Mouse (Mus musculus): ENCODE measurements around the gene Retreg1. TPM values are rescaled to one million over a fixed set of nuclear protein-coding genes. Genes with fewer than 3 reads are reported as not detected.

Gene Retreg1
- total RNA-seq, 1 experiment, result 7.1 TPM

GRCm38 (mm10) chr15:25879229-25879628, 36.2 kb downstream of the Retreg1 start:
- H3K27ac ChIP-seq (ENCODE audit: insufficient read depth, low read depth, low read length, poor library complexity, severe bottlenecking), result no peak overlapping the region
- H3K9me3 ChIP-seq (ENCODE audit: control insufficient read depth, insufficient read depth, low read depth, low read length), result no peaks in the 10 kb centered on the region
- no peak for DNase-seq (ENCODE audit: low read depth, low spot score)
- H3K9ac ChIP-seq (ENCODE audit: insufficient read depth, low read depth, low read length, poor library complexity, severe bottlenecking), result no peak overlapping the region
- H3K36me3 ChIP-seq (ENCODE audit: control insufficient read depth, insufficient read depth, low read length, poor library complexity, severe bottlenecking), result no peaks in the 10 kb centered on the region
- peaks cover 10 to 15% of the 10 kb centered on the region in 2 experiments; a peak in 3 of 4 replicates for H3K4me1 ChIP-seq (ENCODE audit: control insufficient read depth in 2 of 2, insufficient read depth in 2 of 2, low read length in 2 of 2, poor library complexity in 1 of 2)
- in situ Hi-C loops (cut with MboI; ENCODE audit: low sequenced_read_pairs in 2 of 2, unreplicated experiment in 2 of 2), result no loop called here
- TF ChIP-seq HCFC1 (IDR thresholded peaks at IDR 0.05; ENCODE audit: borderline replicate concordance, insufficient read depth, low read length), result no peak
- no peak for TF ChIP-seq ZNF384 (IDR thresholded peaks at IDR 0.05; ENCODE audit: low read depth, low read length)
- no peak for TF ChIP-seq ZC3H11A (IDR thresholded peaks at IDR 0.05; ENCODE audit: borderline replicate concordance, low read depth, low read length)
- TF ChIP-seq CHD2 (IDR thresholded peaks at IDR 0.05; ENCODE audit: low read depth, low read length), result no peak
- no peak for TF ChIP-seq MAFK (IDR thresholded peaks at IDR 0.05; ENCODE audit: insufficient read depth, low read depth, low read length)
- H3K4me3 ChIP-seq (ENCODE audit: insufficient read depth in 1 of 2, low read depth in 1 of 2, low read length in 2 of 2, poor library complexity in 1 of 2, severe bottlenecking in 1 of 2), result no peak overlapping the region

DNA sequence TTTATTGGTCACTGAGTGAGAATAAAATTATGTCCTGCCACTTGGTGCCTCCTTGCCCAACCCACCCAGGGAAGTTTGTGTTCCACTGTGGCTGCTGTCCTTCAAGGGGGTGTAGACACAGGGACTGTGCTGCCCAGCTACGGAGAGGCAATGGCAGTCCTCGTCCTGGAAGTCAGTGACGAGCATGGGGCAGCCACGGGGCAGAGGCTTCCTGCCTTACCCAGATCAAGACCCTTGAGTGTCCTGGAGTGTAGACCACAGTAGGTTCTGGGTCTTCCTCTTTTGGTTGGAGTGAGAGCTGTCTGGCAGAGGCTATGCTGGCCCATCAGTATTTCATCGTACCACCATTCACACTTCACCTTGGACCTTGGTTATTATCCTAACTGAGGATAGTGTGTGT, 37.2 kb downstream of the Retreg1 start:
- TF ChIP-seq CHD2 (IDR thresholded peaks at IDR 0.05; ENCODE audit: low read depth, low read length) (no peak), ZNF384 (IDR thresholded peaks at IDR 0.05; ENCODE audit: low read depth, low read length) (no peak), ZC3H11A (IDR thresholded peaks at IDR 0.05; ENCODE audit: borderline replicate concordance, low read depth, low read length) (no peak), MAFK (IDR thresholded peaks at IDR 0.05; ENCODE audit: insufficient read depth, low read depth, low read length) (no peak), HCFC1 (IDR thresholded peaks at IDR 0.05; ENCODE audit: borderline replicate concordance, insufficient read depth, low read length) (no peak)
- H3K4me1 ChIP-seq (ENCODE audit: control insufficient read depth in 2 of 2, insufficient read depth in 2 of 2, low read length in 2 of 2, poor library complexity in 1 of 2), result peaks cover 10 to 15% of the 10 kb centered on the region in 2 experiments; a peak in 3 of 4 replicates
- no peaks in the 10 kb centered on the region for H3K9me3 ChIP-seq (ENCODE audit: control insufficient read depth, insufficient read depth, low read depth, low read length)
- no peaks in the 10 kb centered on the region for H3K36me3 ChIP-seq (ENCODE audit: control insufficient read depth, insufficient read depth, low read length, poor library complexity, severe bottlenecking)
- in situ Hi-C loops (cut with MboI; ENCODE audit: low sequenced_read_pairs in 2 of 2, unreplicated experiment in 2 of 2), result no loop called here
- H3K27ac ChIP-seq (ENCODE audit: insufficient read depth, low read depth, low read length, poor library complexity, severe bottlenecking), result no peak overlapping the region
- H3K9ac ChIP-seq (ENCODE audit: insufficient read depth, low read depth, low read length, poor library complexity, severe bottlenecking), result no peak overlapping the region
- no peak for DNase-seq (ENCODE audit: low read depth, low spot score)
- H3K4me3 ChIP-seq (ENCODE audit: insufficient read depth in 1 of 2, low read depth in 1 of 2, low read length in 2 of 2, poor library complexity in 1 of 2, severe bottlenecking in 1 of 2), result no peak overlapping the region

DNA sequence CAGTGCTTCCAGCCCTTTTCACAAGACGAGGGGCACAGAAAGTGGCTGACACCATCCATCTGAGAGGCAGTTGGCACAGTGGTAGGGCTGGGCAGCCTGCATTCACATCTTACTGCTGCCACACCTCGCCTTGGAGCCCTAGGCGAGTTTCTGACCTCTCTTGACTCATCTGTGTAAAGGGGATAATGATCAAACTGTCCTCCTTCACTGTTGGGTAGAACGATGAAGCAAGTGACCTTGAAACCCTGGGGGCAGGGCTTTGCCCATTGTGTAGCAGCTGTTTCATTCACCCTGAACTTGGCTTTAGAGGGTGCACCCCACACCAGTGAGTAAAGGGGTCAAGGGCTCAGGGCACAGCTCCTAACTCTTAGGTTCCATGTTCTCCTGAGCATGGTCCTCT, 39.0 kb downstream of the Retreg1 start:
- Histone ChIP-seq H3K27ac (ENCODE audit: insufficient read depth, low read depth, low read length, poor library complexity, severe bottlenecking) (no peak overlapping the region), H3K9ac (ENCODE audit: insufficient read depth, low read depth, low read length, poor library complexity, severe bottlenecking) (no peak overlapping the region), H3K36me3 (ENCODE audit: control insufficient read depth, insufficient read depth, low read length, poor library complexity, severe bottlenecking) (no peaks in the 10 kb centered on the region), H3K4me1 (ENCODE audit: control insufficient read depth in 2 of 2, insufficient read depth in 2 of 2, low read length in 2 of 2, poor library complexity in 1 of 2) (peaks cover 5 to 10% of the 10 kb centered on the region in 2 experiments; a peak in 3 of 4 replicates), H3K9me3 (ENCODE audit: control insufficient read depth, insufficient read depth, low read depth, low read length) (no peaks in the 10 kb centered on the region), H3K4me3 (ENCODE audit: insufficient read depth in 1 of 2, low read depth in 1 of 2, low read length in 2 of 2, poor library complexity in 1 of 2, severe bottlenecking in 1 of 2) (no peak overlapping the region)
- DNase-seq (ENCODE audit: low read depth, low spot score), result no peak
- TF ChIP-seq CHD2 (IDR thresholded peaks at IDR 0.05; ENCODE audit: low read depth, low read length) (no peak), MAFK (IDR thresholded peaks at IDR 0.05; ENCODE audit: insufficient read depth, low read depth, low read length) (no peak), HCFC1 (IDR thresholded peaks at IDR 0.05; ENCODE audit: borderline replicate concordance, insufficient read depth, low read length) (no peak), ZNF384 (IDR thresholded peaks at IDR 0.05; ENCODE audit: low read depth, low read length) (no peak), ZC3H11A (IDR thresholded peaks at IDR 0.05; ENCODE audit: borderline replicate concordance, low read depth, low read length) (no peak)
- in situ Hi-C loops (cut with MboI; ENCODE audit: low sequenced_read_pairs in 2 of 2, unreplicated experiment in 2 of 2), result no loop called here

DNA sequence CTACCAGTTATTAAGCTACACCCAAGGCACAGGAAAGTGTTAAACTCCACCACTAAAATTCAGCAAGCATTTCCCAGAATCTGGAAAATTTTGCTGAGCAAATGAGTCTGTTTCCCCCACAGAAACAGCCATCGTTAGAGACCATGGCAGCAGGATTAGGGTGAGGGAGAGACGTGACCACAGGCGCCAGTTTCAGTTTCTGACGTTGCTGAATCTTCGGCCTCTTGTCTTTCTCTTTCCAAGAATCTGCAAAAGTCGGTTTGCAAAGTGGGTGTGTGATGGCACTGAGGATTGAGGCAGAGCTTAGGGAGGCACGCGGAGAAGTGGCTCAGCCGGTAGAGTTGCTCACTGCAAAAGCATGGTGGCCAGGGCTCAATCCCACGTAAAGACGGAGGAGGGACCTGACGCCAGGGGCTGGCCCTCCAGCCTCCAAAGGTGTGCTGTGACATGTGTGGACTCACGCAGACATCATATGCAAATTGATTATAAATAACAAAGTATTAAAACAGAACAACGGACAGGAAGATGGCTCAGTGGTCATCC, 41.5 kb downstream of the Retreg1 start:
- in situ Hi-C loops (cut with MboI; ENCODE audit: low sequenced_read_pairs in 2 of 2, unreplicated experiment in 2 of 2), result no loop called here
- Histone ChIP-seq H3K4me1 (ENCODE audit: control insufficient read depth in 2 of 2, insufficient read depth in 2 of 2, low read length in 2 of 2, poor library complexity in 1 of 2) (no peaks in the 10 kb centered on the region; a peak in 1 of 4 replicates), H3K9ac (ENCODE audit: insufficient read depth, low read depth, low read length, poor library complexity, severe bottlenecking) (no peak overlapping the region), H3K27ac (ENCODE audit: insufficient read depth, low read depth, low read length, poor library complexity, severe bottlenecking) (no peak overlapping the region), H3K4me3 (ENCODE audit: insufficient read depth in 1 of 2, low read depth in 1 of 2, low read length in 2 of 2, poor library complexity in 1 of 2, severe bottlenecking in 1 of 2) (no peak overlapping the region), H3K36me3 (ENCODE audit: control insufficient read depth, insufficient read depth, low read length, poor library complexity, severe bottlenecking) (no peaks in the 10 kb centered on the region), H3K9me3 (ENCODE audit: control insufficient read depth, insufficient read depth, low read depth, low read length) (no peaks in the 10 kb centered on the region)
- no peak for TF ChIP-seq ZC3H11A (IDR thresholded peaks at IDR 0.05; ENCODE audit: borderline replicate concordance, low read depth, low read length)
- no peak for TF ChIP-seq ZNF384 (IDR thresholded peaks at IDR 0.05; ENCODE audit: low read depth, low read length)
- no peak for TF ChIP-seq CHD2 (IDR thresholded peaks at IDR 0.05; ENCODE audit: low read depth, low read length)
- TF ChIP-seq HCFC1 (IDR thresholded peaks at IDR 0.05; ENCODE audit: borderline replicate concordance, insufficient read depth, low read length), result no peak
- no peak for TF ChIP-seq MAFK (IDR thresholded peaks at IDR 0.05; ENCODE audit: insufficient read depth, low read depth, low read length)
- DNase-seq (ENCODE audit: low read depth, low spot score), result no peak
